Mouse (Mus musculus) brain, embryonic 14.5 days (tissue): ENCODE measurements around the gene Dmac1.

Experiments used
- CTCF ChIP-seq: fragments of 200-500 bp; IDR thresholded peaks from 2 replicates; pipeline ENCODE4 v1.5.1; 2012; ENCODE audit warnings: inconsistent platforms, mild to moderate bottlenecking, moderate library complexity, borderline replicate concordance; ENCODE audit not compliant: insufficient read depth, insufficient read length; ENCODE audit errors: extremely low read depth
- POLR2A ChIP-seq: fragments of 200-500 bp; IDR thresholded peaks from 2 replicates; pipeline ENCODE4 v1.6.1; 2012; ENCODE audit warnings: mild to moderate bottlenecking, inconsistent platforms, borderline replicate concordance; ENCODE audit not compliant: poor library complexity, insufficient read depth, insufficient read length, severe bottlenecking; ENCODE audit errors: extremely low read depth

GRCm38 (mm10) chr4:75292315-75292714, 14.2 kb upstream of the Dmac1 start:
- TF ChIP-seq CTCF (no peak), POLR2A (no peak)
